Mouse (Mus musculus) liver, adult 2 months (tissue): ENCODE measurements around the gene Rrp1. TPM values are rescaled to one million over a fixed set of nuclear protein-coding genes. Genes with fewer than 3 reads are reported as not detected.
A peak's percentile ranks its signal among the peaks of the same experiment; 100 is the strongest.

Experiments used
- DNase-seq: peaks from one replicate; pipeline ENCODE4 v3.0.0-alpha.2; 2011; ENCODE audit warnings: low read depth, low spot score; ENCODE audit errors: extremely low read depth
- H3K27ac ChIP-seq: fragments of 200-500 bp; replicated peaks from 2 replicates; pipeline ENCODE4 v1.5.1; 2012; ENCODE audit warnings: low read depth, mild to moderate bottlenecking, control low read depth, inconsistent platforms, low read length; ENCODE audit not compliant: insufficient read depth
- H3K27me3 ChIP-seq: fragments of 200-500 bp; 2 replicates; pipeline ENCODE4 v1.6.1; 2012; ENCODE audit warnings: mild to moderate bottlenecking, moderate library complexity, low read length, inconsistent platforms; ENCODE audit not compliant: control insufficient read depth, insufficient read depth
- H3K36me3 ChIP-seq: fragments of 200-500 bp; 2 replicates; pipeline ENCODE4 v1.6.1; 2012; ENCODE audit warnings: low read length, inconsistent platforms; ENCODE audit not compliant: control insufficient read depth, insufficient read depth
- H3K4me1 ChIP-seq: fragments of 200-500 bp; 2 replicates; pipeline ENCODE4 v1.6.1; 2011; ENCODE audit warnings: low read length; ENCODE audit not compliant: control insufficient read depth, insufficient read depth
- H3K4me3 ChIP-seq: fragments of 200-500 bp; 2 replicates; pipeline ENCODE4 v1.5.1; 2011; ENCODE audit warnings: low read depth, mild to moderate bottlenecking, control low read depth, low read length, moderate library complexity; ENCODE audit not compliant: insufficient read depth
- H3K79me2 ChIP-seq: fragments of 200-500 bp; 2 replicates; pipeline ENCODE4 v1.6.1; 2012; ENCODE audit warnings: inconsistent platforms, mild to moderate bottlenecking, low read length, moderate library complexity; ENCODE audit not compliant: control insufficient read depth, insufficient read depth
- H3K9ac ChIP-seq: fragments of 200-500 bp; 2 replicates; pipeline ENCODE4 v1.6.1; 2012; ENCODE audit warnings: low read depth, mild to moderate bottlenecking, control low read depth, inconsistent platforms, low read length
- CTCF ChIP-seq: fragments of 200-500 bp; IDR thresholded peaks from 2 replicates; pipeline ENCODE4 v1.5.1; 2011; ENCODE audit warnings: low read depth, low read length, control low read depth
- POLR2A ChIP-seq: fragments of 200-500 bp; IDR thresholded peaks from 2 replicates; pipeline ENCODE4 v1.6.1; 2011; ENCODE audit warnings: low read length, control low read depth; ENCODE audit not compliant: insufficient read depth; ENCODE audit errors: extremely low read depth
- WGBS: fragments of 180-500 bp; shearing (Covaris S2); methylation state at CpG from one replicate; pipeline ENCODE4 v1.1.7; 2018; 5-methylcytosine and 5-hydroxymethylcytosine counted together
- polyA plus RNA-seq: library from polyadenylated mRNA; depleted of rRNA; stranded (reverse); fragments of >200 nt; gene quantifications from 2 replicates; pipeline ENCODE4 v1.2.3, GENCODE M21; 2012
- total RNA-seq: library from RNA; depleted of rRNA; stranded (reverse); fragments of >200 nt; gene quantifications from 2 replicates; pipeline ENCODE4 v1.2.3, GENCODE M21; 2014

The Rrp1 gene
- total and polyA plus RNA-seq, 2 experiments = 37.6 to 41.9 TPM

GRCm38 (mm10) chr10:78429776-78430175 lies 16.9 kb upstream of the Rrp1 start:
- TF ChIP-seq POLR2A (no peak), CTCF (no peak)
- WGBS = 89% methylated on average over 2 of the region's 2 CpGs
- DNase-seq = no peak
- Histone ChIP-seq H3K4me1 (peaks cover 5% of the 10 kb centered on the region; the same call in 1 of the 2 replicates), H3K27ac (no peak overlapping the region), H3K36me3 (peaks cover 3% of the 10 kb centered on the region; the same call in 1 of the 2 replicates), H3K4me3 (no peak overlapping the region), H3K9ac (no peak overlapping the region), H3K79me2 (no peaks in the 10 kb centered on the region), H3K27me3 (no peaks in the 10 kb centered on the region)

GRCm38 (mm10) chr10:78429180-78429579 lies 16.3 kb upstream of the Rrp1 start:
- no peak overlapping the region for H3K9ac ChIP-seq
- DNase-seq = no peak
- no peaks in the 10 kb centered on the region for H3K79me2 ChIP-seq
- peaks cover 5% of the 10 kb centered on the region; the same call in 1 of the 2 replicates for H3K4me1 ChIP-seq
- WGBS = 50% methylated on average over 5 of the region's 5 CpGs
- peaks cover 3% of the 10 kb centered on the region; the same call in 1 of the 2 replicates for H3K36me3 ChIP-seq
- no peaks in the 10 kb centered on the region for H3K27me3 ChIP-seq
- no peak overlapping the region for H3K27ac ChIP-seq
- no peak overlapping the region for H3K4me3 ChIP-seq
- no peak for TF ChIP-seq CTCF
- no peak for TF ChIP-seq POLR2A

GRCm38 (mm10) chr10:78428070-78428469 lies 15.2 kb upstream of the Rrp1 start:
- TF ChIP-seq CTCF (no peak), POLR2A (no peak)
- no peak overlapping the region for H3K9ac ChIP-seq
- 96% methylated on average over 11 of the region's 11 CpGs for WGBS
- no peaks in the 10 kb centered on the region for H3K79me2 ChIP-seq
- H3K4me1 ChIP-seq = peaks cover 5% of the 10 kb centered on the region; the same call in 1 of the 2 replicates
- H3K4me3 ChIP-seq = no peak overlapping the region
- peaks cover 3% of the 10 kb centered on the region; the same call in 1 of the 2 replicates for H3K36me3 ChIP-seq
- no peaks in the 10 kb centered on the region for H3K27me3 ChIP-seq
- no peak for DNase-seq
- no peak overlapping the region for H3K27ac ChIP-seq

GRCm38 (mm10) chr10:78426117-78426735 lies 13.4 kb upstream of the Rrp1 start:
- TF ChIP-seq CTCF (no peak), POLR2A (no peak)
- Histone ChIP-seq H3K4me3 (peak overlapping the region; percentile 91), H3K4me1 (peaks cover 5% of the 10 kb centered on the region; the same call in 1 of the 2 replicates), H3K36me3 (peaks cover 3% of the 10 kb centered on the region; the same call in 1 of the 2 replicates), H3K9ac (peak overlapping the region; percentile 90), H3K27me3 (no peaks in the 10 kb centered on the region), H3K27ac (peak overlapping the region; percentile 30; the same call in 1 of the 2 replicates), H3K79me2 (no peaks in the 10 kb centered on the region)
- DNase-seq = no peak
- WGBS = 44% methylated on average over 6 of the region's 6 CpGs

GRCm38 (mm10) chr10:78425181-78426041 lies 12.6 kb upstream of the Rrp1 start, which contains the start of gene Cstb:
Gene Cstb (plus strand): TSS chr10:78425669.
- no peaks in the 10 kb centered on the region for H3K27me3 ChIP-seq
- DNase-seq = peak; percentile 58
- H3K36me3 ChIP-seq = peaks cover 3% of the 10 kb centered on the region; the same call in 1 of the 2 replicates
- no peaks in the 10 kb centered on the region for H3K79me2 ChIP-seq
- WGBS = under 1% methylated on average over 40 of the region's 40 CpGs
- peak within 1 kb of the TSS; percentile 90 for H3K9ac ChIP-seq
- peak within 1 kb of the TSS; percentile 91 for H3K4me3 ChIP-seq
- H3K27ac ChIP-seq = peak within 1 kb of the TSS; percentile 30; the same call in 1 of the 2 replicates
- TF ChIP-seq CTCF (no peak), POLR2A (no peak; the same call in 1 of the 2 replicates)
- peaks cover 5% of the 10 kb centered on the region; the same call in 1 of the 2 replicates for H3K4me1 ChIP-seq
